In genomic region chr5:118561086-118561987, GRCm38 (mm10) we compare ENCODE assay signal across 7 mouse cellular contexts. TPM values are rescaled to one million over a fixed set of nuclear protein-coding genes. Genes with fewer than 3 reads are reported as not detected.
DNase-seq lines count a peak whose midpoint lies in the region; ATAC-seq lines count a peak whose summit lies in the region.

No protein-coding gene starts in this region.

- peak overlapping the region; percentile 79 for H3K4me2 ChIP-seq in embryonic facial prominence, embryonic 14.5 days (ENCODE audit: low read depth, low read length)

- H3K9me3 ChIP-seq in embryonic facial prominence, embryonic 14.5 days (ENCODE audit: control insufficient read depth, low read length) = no peaks in the 10 kb centered on the region

- H3K27me3 ChIP-seq in embryonic facial prominence, embryonic 14.5 days (replicated peaks; ENCODE audit: control insufficient read depth, insufficient read depth, low read length) = 0 out of 2 replicates have a peak, but pooled peaks cover 3% of the 10 kb centered on the region

- peak; percentile 68 for DNase-seq in CD4-positive helper T cell, adult 2 months (ENCODE audit: low read depth, low spot score)
- peak; percentile 76 for DNase-seq in Muller cell, postnatal 12 days (ENCODE audit: inconsistent ontology term)
- peak; percentile 66 for DNase-seq in embryonic facial prominence, embryonic 14.5 days (ENCODE audit: low spot score)
- DNase-seq in heart, postnatal 36 days = peak; percentile 50 to 68
- peak; percentile 36 to 45 for DNase-seq in left cerebral cortex, postnatal 25 days (ENCODE audit: low spot score in 2 of 2)
- DNase-seq in spleen, postnatal 36 days (ENCODE audit: low spot score in 2 of 2) = peak; percentile 25 to 45

- H3K36me3 ChIP-seq in embryonic facial prominence, embryonic 14.5 days (ENCODE audit: control insufficient read depth, insufficient read depth, low read length) = no peaks in the 10 kb centered on the region

- WGBS in embryonic facial prominence, embryonic 14.5 days = under 1% methylated on average over 59 of the region's 59 CpGs

- peaks cover 33% of the 10 kb centered on the region for H3K4me1 ChIP-seq in embryonic facial prominence, embryonic 14.5 days (ENCODE audit: control insufficient read depth, insufficient read depth, low read length)

- peak overlapping the region; percentile 94 for H3K9ac ChIP-seq in embryonic facial prominence, embryonic 14.5 days (ENCODE audit: low read depth, low read length)

- ATAC-seq in embryonic facial prominence, embryonic 14.5 days (ENCODE audit: low read depth) = 0 out of 2 replicates have a peak, but pooled peaks have one; percentile 4
- peak; percentile 10; the same call in 1 of the 2 replicates for ATAC-seq in megakaryocyte-erythroid progenitor cell, adult 5-6 weeks (replicated peaks; ENCODE audit: low FRiP score, low TSS enrichment, poor library complexity, severe bottlenecking)

- intact Hi-C loops in heart, postnatal 36 days (cut with DNase I) = loop anchor here (2.0 kb wide), 2 partner anchors 47 to 229 kb away; no protein-coding TSS in a partner anchor
- intact Hi-C loops in left cerebral cortex, postnatal 25 days (cut with DNase I) = loop anchor here (2.0 to 5.0 kb wide), 4 partner anchors 139 to 284 kb away; no protein-coding TSS in a partner anchor

- H3K4me3 ChIP-seq in embryonic facial prominence, embryonic 14.5 days (ENCODE audit: low read depth, low read length) = peak overlapping the region; percentile 81

- H3K27ac ChIP-seq in embryonic facial prominence, embryonic 14.5 days (replicated peaks; ENCODE audit: low read depth, low read length) = peak overlapping the region; percentile 97

RNA-seq across cellular contexts. Expression of gene Med13l, which starts 0.9 kb away (rescaled TPM):
- polyA plus RNA-seq in embryonic facial prominence, embryonic 14.5 days (2014; fragmentation: Nextera tagmentation; extraction: Ambion mirVana) = 15.7 and 16.5 TPM in 2 replicates
- total RNA-seq in heart, postnatal 36 days (2021) = 10 to 100 TPM; 29.7 to 32.2 TPM
- total RNA-seq in left cerebral cortex, postnatal 25 days (2021) = 100 to 1,000 TPM; 101 to 104 TPM
- 25.9 and 27.3 TPM in 2 replicates for total RNA-seq in megakaryocyte-erythroid progenitor cell, adult 5-6 weeks (2014; fragmentation: Nextera tagmentation)
- total RNA-seq in megakaryocyte-erythroid progenitor cell, adult 5-6 weeks (2017) = 11.3 and 13.6 TPM in 2 replicates

Comparison
In these comparisons a context has a peak if more than half of its experiments do, and no peak if none do; other contexts are left out.
1. Peak in every context shown above with its lines: DNase-seq, ATAC-seq, H3K4me3 ChIP-seq and H3K27ac ChIP-seq.